ENCODE assay signal across 20 mouse cellular contexts in the genomic region with DNA sequence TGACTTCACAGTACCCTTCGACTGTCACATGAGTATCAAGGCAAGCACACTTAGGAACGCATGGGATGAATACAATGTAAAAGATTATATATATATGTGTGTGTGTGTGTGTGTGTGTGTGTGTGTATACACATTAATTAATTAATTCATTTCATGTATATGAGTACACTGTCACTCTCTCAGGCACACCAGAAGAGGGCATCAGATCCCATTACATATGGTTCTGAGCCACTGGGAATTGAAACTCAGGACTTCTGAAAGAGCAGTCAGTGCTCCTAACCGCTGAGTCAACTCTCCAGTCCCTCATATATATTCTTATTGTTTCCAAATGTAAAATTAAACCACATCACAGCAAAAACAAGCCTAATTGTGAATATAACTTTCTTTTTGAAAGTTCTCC.
DNase-seq lines count a peak whose midpoint lies in the region; ATAC-seq and TF ChIP-seq lines count a peak whose summit lies in the region.
"Had no signal": no experiment of that assay in that cellular context is flagged by ENCODE, and none has a peak within 500 bp of the region (broad histone marks: within the 10 kb centered on the region; RNA-seq: fewer than 3 reads in every experiment).

No protein-coding gene starts in this region.

- no peak overlapping the region for H3K4me3 ChIP-seq in heart, adult 2 months
- no peak overlapping the region for H3K4me3 ChIP-seq in liver, adult 2 months (ENCODE audit: insufficient read depth, low read depth, low read length)
- H3K4me3 ChIP-seq in liver, embryonic 11.5 days (ENCODE audit: low read depth, low read length): no peak overlapping the region
- no peak overlapping the region for H3K4me3 ChIP-seq in CH12.LX (replicated peaks in 1 of 3; ENCODE audit: low read depth in 2 of 3, low read length in 2 of 3, poor library complexity in 1 of 3)
- H3K4me3 ChIP-seq in thymus, adult 2 months (ENCODE audit: control insufficient read depth, insufficient read depth, low read length): no peak overlapping the region
- H3K4me3 ChIP-seq: embryonic facial prominence, embryonic 10.5 days; heart, embryonic 10.5 days; hindbrain, embryonic 12.5 days; limb, embryonic 10.5 days; liver, embryonic 13.5 days; midbrain, embryonic 15.5 days had no signal

- no peak for TF ChIP-seq POLR2A in heart, adult 2 months (IDR thresholded peaks at IDR 0.05; ENCODE audit: insufficient read depth, low read depth, low read length)
- no peak for TF ChIP-seq POLR2A in liver, adult 2 months (IDR thresholded peaks at IDR 0.05; ENCODE audit: extremely low read depth, insufficient read depth, low read length)
- TF ChIP-seq POLR2A in CH12.LX (IDR thresholded peaks at IDR 0.05; ENCODE audit: low read depth, low read length): no peak
- TF ChIP-seq POLR2A in thymus, adult 2 months (IDR thresholded peaks at IDR 0.05; ENCODE audit: control insufficient read depth, extremely low read depth, insufficient read depth, low read length, poor library complexity): no peak

- no peak overlapping the region for H3K4me2 ChIP-seq in liver, embryonic 11.5 days
- H3K4me2 ChIP-seq in CH12.LX (ENCODE audit: insufficient read depth, low read depth, poor library complexity, severe bottlenecking): no peak overlapping the region
- H3K4me2 ChIP-seq: hindbrain, embryonic 12.5 days; liver, embryonic 13.5 days; midbrain, embryonic 15.5 days had no signal

- no peak for TF ChIP-seq EP300 in heart, adult 2 months (IDR thresholded peaks at IDR 0.05; ENCODE audit: insufficient read depth, low read depth, low read length)
- TF ChIP-seq EP300 in CH12.LX (IDR thresholded peaks at IDR 0.05; ENCODE audit: low read length): no peak

- DNase-seq in heart, adult 2 months: no peak
- no peak for DNase-seq in heart, adult 9 months (ENCODE audit: low spot score in 2 of 2)
- no peak for DNase-seq in liver, adult 2 months (ENCODE audit: extremely low read depth, low read depth, low spot score)
- no peak for DNase-seq in liver, embryonic 11.5 days (ENCODE audit: low spot score)
- DNase-seq in CH12.LX (ENCODE audit: extremely low read depth): no peak
- DNase-seq in brain, adult 2 months (ENCODE audit: low read depth, low spot score): peak; percentile 20
- no peak for DNase-seq in thymus, adult 2 months
- DNase-seq: adrenal gland, postnatal 25 days; cerebellum, adult 18-20 months; gastrocnemius, postnatal 25 days; heart, postnatal 14 days; liver, embryonic 13.5 days; lung, postnatal 10 days; right cerebral cortex, postnatal 14 days had no signal

- H3K27me3 ChIP-seq in heart, adult 2 months (ENCODE audit: control insufficient read depth, insufficient read depth, low read length): no peaks in the 10 kb centered on the region
- H3K27me3 ChIP-seq in liver, adult 2 months (ENCODE audit: control insufficient read depth, insufficient read depth, low read length): no peaks in the 10 kb centered on the region
- no peaks in the 10 kb centered on the region for H3K27me3 ChIP-seq in liver, embryonic 11.5 days (replicated peaks; ENCODE audit: control insufficient read depth, insufficient read depth, low read length)
- H3K27me3 ChIP-seq in CH12.LX (replicated peaks): no peaks in the 10 kb centered on the region
- no peaks in the 10 kb centered on the region for H3K27me3 ChIP-seq in thymus, adult 2 months (ENCODE audit: control insufficient read depth, insufficient read depth, low read length)
- H3K27me3 ChIP-seq: hindbrain, embryonic 12.5 days; liver, embryonic 13.5 days; midbrain, embryonic 15.5 days had no signal

- TF ChIP-seq RAD21 in CH12.LX (IDR thresholded peaks at IDR 0.05; ENCODE audit: low read depth, low read length): peak; percentile 24

- ATAC-seq in liver, embryonic 11.5 days (replicated peaks; ENCODE audit: low FRiP score): no peak
- ATAC-seq: activated CD4-positive, CD25-positive, alpha-beta regulatory T cell, adult 4 months; midbrain, embryonic 15.5 days had no signal

- H3K4me1 ChIP-seq in heart, adult 2 months (ENCODE audit: control insufficient read depth, insufficient read depth, low read length): no peaks in the 10 kb centered on the region
- no peaks in the 10 kb centered on the region for H3K4me1 ChIP-seq in liver, adult 2 months (ENCODE audit: control insufficient read depth, insufficient read depth, low read length)
- H3K4me1 ChIP-seq in liver, embryonic 11.5 days (replicated peaks; ENCODE audit: control insufficient read depth, insufficient read depth, low read length): no peaks in the 10 kb centered on the region
- peaks cover 0 to 50% of the 10 kb centered on the region in 2 experiments; a peak in 3 of 4 replicates for H3K4me1 ChIP-seq in CH12.LX (ENCODE audit: control insufficient read depth in 1 of 2, insufficient read depth in 2 of 2)
- no peaks in the 10 kb centered on the region; the same call in 1 of the 2 replicates for H3K4me1 ChIP-seq in thymus, adult 2 months (replicated peaks; ENCODE audit: control insufficient read depth, insufficient read depth, low read length)
- H3K4me1 ChIP-seq: embryonic facial prominence, embryonic 10.5 days; heart, embryonic 10.5 days; hindbrain, embryonic 12.5 days; limb, embryonic 10.5 days; liver, embryonic 13.5 days; midbrain, embryonic 15.5 days had no signal

- H3K79me2 ChIP-seq in heart, adult 2 months (replicated peaks; ENCODE audit: control insufficient read depth, insufficient read depth, low read length): no peaks in the 10 kb centered on the region
- no peaks in the 10 kb centered on the region for H3K79me2 ChIP-seq in liver, adult 2 months (ENCODE audit: control insufficient read depth, insufficient read depth, low read length)
- peaks cover 6% of the 10 kb centered on the region; the same call in 1 of the 2 replicates for H3K79me2 ChIP-seq in CH12.LX (replicated peaks; ENCODE audit: control insufficient read depth, extremely low read depth, insufficient read depth, poor library complexity, severe bottlenecking)

- H3K9ac ChIP-seq in heart, adult 2 months (ENCODE audit: low read depth, low read length): no peak overlapping the region
- no peak overlapping the region for H3K9ac ChIP-seq in liver, adult 2 months (ENCODE audit: low read depth, low read length)
- no peak overlapping the region for H3K9ac ChIP-seq in liver, embryonic 11.5 days (ENCODE audit: low read depth, low read length)
- no peak overlapping the region for H3K9ac ChIP-seq in CH12.LX (ENCODE audit: insufficient read depth, low read depth)
- H3K9ac ChIP-seq: hindbrain, embryonic 12.5 days; liver, embryonic 13.5 days; midbrain, embryonic 15.5 days had no signal

- 88% methylated on average over 3 of the region's 3 CpGs for WGBS in heart, adult 2 months
- 95% methylated on average over 3 of the region's 3 CpGs for WGBS in liver, adult 2 months
- WGBS in liver, embryonic 11.5 days: 92% methylated on average over 3 of the region's 3 CpGs
- 96% methylated on average over 3 of the region's 3 CpGs for WGBS in thymus, adult 2 months

- no peak overlapping the region for H3K27ac ChIP-seq in heart, adult 2 months
- no peak overlapping the region for H3K27ac ChIP-seq in liver, adult 2 months (replicated peaks; ENCODE audit: insufficient read depth, low read depth, low read length)
- no peak overlapping the region for H3K27ac ChIP-seq in liver, embryonic 11.5 days (ENCODE audit: low read depth, low read length)
- H3K27ac ChIP-seq in CH12.LX (ENCODE audit: insufficient read depth, low read depth): no peak overlapping the region
- no peak overlapping the region for H3K27ac ChIP-seq in thymus, adult 2 months (ENCODE audit: control insufficient read depth, insufficient read depth, low read length)
- H3K27ac ChIP-seq: embryonic facial prominence, embryonic 10.5 days; heart, embryonic 10.5 days; hindbrain, embryonic 12.5 days; limb, embryonic 10.5 days; liver, embryonic 13.5 days; midbrain, embryonic 15.5 days had no signal

- H3K36me3 ChIP-seq in heart, adult 2 months (ENCODE audit: control insufficient read depth, insufficient read depth, low read length): no peaks in the 10 kb centered on the region; the same call in none of the 2 replicates
- H3K36me3 ChIP-seq in liver, adult 2 months (ENCODE audit: control insufficient read depth, insufficient read depth, low read length): peaks cover 61% of the 10 kb centered on the region
- H3K36me3 ChIP-seq in liver, embryonic 11.5 days (ENCODE audit: control insufficient read depth, insufficient read depth, low read length): peaks cover 6% of the 10 kb centered on the region; the same call in 1 of the 2 replicates
- H3K36me3 ChIP-seq in CH12.LX (replicated peaks in 1 of 2; ENCODE audit: control insufficient read depth in 1 of 2, insufficient read depth in 1 of 2, low read length in 1 of 2): peaks cover 66 to 92% of the 10 kb centered on the region in 2 experiments
- H3K36me3 ChIP-seq in thymus, adult 2 months (ENCODE audit: control insufficient read depth, insufficient read depth, low read length): peaks cover 26% of the 10 kb centered on the region

- TF ChIP-seq CTCF in heart, adult 2 months (IDR thresholded peaks at IDR 0.05): peak; percentile 41
- 0 out of 2 replicates have a peak, but pooled peaks have one; percentile 8 for TF ChIP-seq CTCF in liver, adult 2 months (IDR thresholded peaks at IDR 0.05; ENCODE audit: low read depth, low read length)
- no peak; a peak in 1 of 4 replicates for TF ChIP-seq CTCF in CH12.LX (conservative IDR thresholded peaks at IDR 0.05 in 1 of 2, IDR thresholded peaks at IDR 0.05 in 1 of 2; ENCODE audit: low read depth in 2 of 2, low read length in 2 of 2)
- TF ChIP-seq CTCF in thymus, adult 2 months (IDR thresholded peaks at IDR 0.05; ENCODE audit: borderline replicate concordance, control insufficient read depth, extremely low read depth, insufficient read depth, low read length, poor library complexity): no peak

- dilution Hi-C loops in CH12.LX (cut with MboI; ENCODE audit: extremely low pct_ligation_motif_present, extremely low pct_unique_long_range_greater_than_20kb, low sequenced_read_pairs): no loop called here

- intact Hi-C loops in heart, adult 2 months (cut with DNase I): loop anchor here (5.0 kb wide), 1 partner anchor 406 kb away; no protein-coding TSS in a partner anchor

- in situ Hi-C loops in CH12.LX (cut with MboI; ENCODE audit: low pct_ligation_motif_present, low pct_unique_long_range_greater_than_20kb, low sequenced_read_pairs): no loop called here

- H3K9me3 ChIP-seq in liver, embryonic 11.5 days (ENCODE audit: control insufficient read depth, low read length): no peaks in the 10 kb centered on the region
- H3K9me3 ChIP-seq in CH12.LX (replicated peaks; ENCODE audit: low read length): no peaks in the 10 kb centered on the region
- H3K9me3 ChIP-seq: embryonic facial prominence, embryonic 10.5 days; heart, embryonic 10.5 days; hindbrain, embryonic 12.5 days; limb, embryonic 10.5 days; liver, embryonic 13.5 days; midbrain, embryonic 15.5 days had no signal

TF ChIP-seq in CH12.LX, 34 proteins besides CTCF, POLR2A, EP300 and RAD21 (continues in another document):
- TF ChIP-seq ZNF384 (IDR thresholded peaks at IDR 0.05; ENCODE audit: low read depth, low read length) (no peak), SMC3 (IDR thresholded peaks at IDR 0.05; ENCODE audit: low read depth, low read length) (no peak), UBTF (IDR thresholded peaks at IDR 0.05; ENCODE audit: low read depth, low read length) (no peak), ETS1 (conservative IDR thresholded peaks at IDR 0.05; ENCODE audit: low read depth, low read length) (no peak), ZMIZ1 (IDR thresholded peaks at IDR 0.05; ENCODE audit: low read depth, low read length) (no peak), SIN3A (IDR thresholded peaks at IDR 0.05; ENCODE audit: low read length) (no peak)

Comparison
In these comparisons a context has a peak if more than half of its experiments do, and no peak if none do; other contexts are left out.
1. CTCF ChIP-seq: peak in heart, adult 2 months (single experiment) and liver, adult 2 months (single experiment); none in CH12.LX (0 of 2) and thymus, adult 2 months (single experiment).